Mouse (Mus musculus): Measurements from ENCODE around the gene Tspan32. TPM values are rescaled to one million over a fixed set of nuclear protein-coding genes. Genes with fewer than 3 reads are reported as not detected.
A peak's percentile ranks its signal among the peaks of the same experiment; 100 is the strongest.

Gene Tspan32
- polyA plus RNA-seq, 1 experiment from 2014 or later, result 6.0 TPM

GRCm38 (mm10) chr7:143013420-143014178 lies 8.8 kb downstream of the Tspan32 start:
- H3K9me3 ChIP-seq (replicated peaks; ENCODE audit: control insufficient read depth, low read length), result no peaks in the 10 kb centered on the region
- peak overlapping the region; percentile 72 for H3K27ac ChIP-seq (ENCODE audit: low read length)
- no peaks in the 10 kb centered on the region for H3K27me3 ChIP-seq (ENCODE audit: control insufficient read depth, insufficient read depth, low read length)
- H3K9ac ChIP-seq (ENCODE audit: low read length), result no peak overlapping the region
- no peak overlapping the region for H3K4me3 ChIP-seq (replicated peaks; ENCODE audit: low read length)
- H3K4me2 ChIP-seq (ENCODE audit: low read depth, low read length), result no peak overlapping the region
- ATAC-seq (ENCODE audit: insufficient read depth, low FRiP score), result no peak
- 60% methylated on average over 8 of the region's 8 CpGs for WGBS
- H3K4me1 ChIP-seq (ENCODE audit: control insufficient read depth, insufficient read depth, low read length), result peaks cover 65% of the 10 kb centered on the region
- H3K36me3 ChIP-seq (ENCODE audit: control insufficient read depth, insufficient read depth, low read length), result no peaks in the 10 kb centered on the region

DNA sequence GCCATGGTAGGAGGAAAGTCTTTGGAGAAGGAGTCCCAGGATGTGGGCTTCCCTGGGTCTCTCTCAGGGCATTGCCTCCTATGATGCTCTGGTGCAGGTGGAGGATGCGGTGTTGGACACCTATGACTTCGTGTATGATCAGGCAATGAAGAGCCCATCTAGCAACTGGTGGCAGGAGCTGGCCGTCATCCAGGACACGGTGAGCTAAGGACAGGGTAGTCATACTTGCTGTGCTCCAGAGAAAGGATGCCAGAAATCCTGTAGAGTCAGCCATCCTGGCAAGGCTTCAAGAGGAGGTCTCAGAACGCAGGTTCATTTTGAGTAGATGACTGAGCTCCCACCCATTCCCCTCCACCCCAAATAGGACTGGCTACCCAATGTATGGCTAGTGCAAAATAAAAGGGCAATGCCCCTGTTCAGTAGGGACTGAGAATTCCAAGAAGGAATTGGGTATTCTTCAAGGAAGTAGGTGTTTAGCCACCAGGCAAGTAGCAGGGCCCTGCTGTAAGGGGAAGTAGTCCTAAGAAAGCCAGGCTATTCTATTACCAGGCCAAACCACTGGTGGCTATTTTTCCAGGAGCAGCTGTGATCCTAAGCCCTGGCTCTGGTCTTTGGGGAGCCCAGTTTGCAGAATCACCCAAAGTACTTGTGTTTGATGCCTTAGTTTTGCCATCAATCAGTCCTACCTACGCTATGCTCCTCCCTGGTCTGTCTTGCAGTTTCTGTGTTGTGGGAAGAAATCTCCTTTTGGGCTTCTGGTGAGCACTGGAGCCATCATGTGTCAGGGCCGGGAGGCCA lies 10.2 kb downstream of the Tspan32 start:
- no peaks in the 10 kb centered on the region for H3K36me3 ChIP-seq (ENCODE audit: control insufficient read depth, insufficient read depth, low read length)
- H3K9ac ChIP-seq (ENCODE audit: low read length), result no peak overlapping the region
- peak overlapping the region; percentile 73 for H3K27ac ChIP-seq (ENCODE audit: low read length)
- H3K4me3 ChIP-seq (replicated peaks; ENCODE audit: low read length), result no peak overlapping the region
- no peak overlapping the region for H3K4me2 ChIP-seq (ENCODE audit: low read depth, low read length)
- ATAC-seq (ENCODE audit: insufficient read depth, low FRiP score), result no peak
- 75% methylated on average over 7 of the region's 7 CpGs for WGBS
- peaks cover 58% of the 10 kb centered on the region for H3K4me1 ChIP-seq (ENCODE audit: control insufficient read depth, insufficient read depth, low read length)
- no peaks in the 10 kb centered on the region for H3K9me3 ChIP-seq (replicated peaks; ENCODE audit: control insufficient read depth, low read length)
- H3K27me3 ChIP-seq (ENCODE audit: control insufficient read depth, insufficient read depth, low read length), result no peaks in the 10 kb centered on the region

DNA sequence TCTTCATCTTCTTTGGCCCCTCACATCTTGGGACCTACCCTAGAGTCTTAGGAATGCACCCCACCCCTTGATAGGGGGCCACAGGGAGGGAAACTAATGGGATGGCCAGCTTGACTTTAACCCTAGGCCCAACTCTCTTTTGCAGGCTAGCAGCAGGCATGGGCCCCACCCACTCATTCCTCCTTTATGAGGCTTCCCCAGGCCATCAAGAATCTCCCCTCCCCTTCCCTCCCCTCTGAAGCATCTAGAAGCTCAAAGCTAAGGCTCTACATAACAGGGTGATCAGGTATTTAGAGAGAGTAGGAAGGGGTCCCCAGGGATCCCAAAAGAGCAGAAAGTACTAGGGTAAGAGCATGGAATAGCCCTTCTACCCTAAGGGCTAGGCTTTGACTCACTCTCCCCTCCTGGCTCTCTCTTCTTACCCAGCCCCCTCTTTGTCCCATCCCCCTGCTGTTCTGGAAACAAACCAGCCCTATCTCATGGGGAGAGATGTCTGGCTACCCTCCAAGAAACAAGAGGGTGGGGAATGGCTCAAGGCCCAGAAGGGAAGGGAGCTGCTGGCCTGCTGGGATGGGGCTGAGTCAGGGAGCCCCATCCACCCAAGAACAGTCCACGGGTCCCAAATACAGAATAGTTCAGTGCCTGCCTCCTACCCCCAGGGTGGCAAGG lies 11.0 kb downstream of the Tspan32 start:
- Histone ChIP-seq H3K27ac (ENCODE audit: low read length) (peak overlapping the region; percentile 73), H3K4me2 (ENCODE audit: low read depth, low read length) (peak overlapping the region; percentile 10; the same call in 1 of the 2 replicates), H3K4me1 (ENCODE audit: control insufficient read depth, insufficient read depth, low read length) (peaks cover 54% of the 10 kb centered on the region), H3K9ac (ENCODE audit: low read length) (no peak overlapping the region), H3K9me3 (replicated peaks; ENCODE audit: control insufficient read depth, low read length) (no peaks in the 10 kb centered on the region), H3K4me3 (replicated peaks; ENCODE audit: low read length) (no peak overlapping the region), H3K36me3 (ENCODE audit: control insufficient read depth, insufficient read depth, low read length) (no peaks in the 10 kb centered on the region), H3K27me3 (ENCODE audit: control insufficient read depth, insufficient read depth, low read length) (no peaks in the 10 kb centered on the region)
- ATAC-seq (ENCODE audit: insufficient read depth, low FRiP score), result peak; percentile 80
- 13% methylated on average over 1 of the region's 1 CpGs for WGBS

GRCm38 (mm10) chr7:143016424-143017142 lies 11.7 kb downstream of the Tspan32 start:
- WGBS, result 51% methylated on average over 9 of the region's 9 CpGs
- Histone ChIP-seq H3K4me2 (ENCODE audit: low read depth, low read length) (peak overlapping the region; percentile 10; the same call in 1 of the 2 replicates), H3K27me3 (ENCODE audit: control insufficient read depth, insufficient read depth, low read length) (no peaks in the 10 kb centered on the region), H3K4me3 (replicated peaks; ENCODE audit: low read length) (no peak overlapping the region), H3K9ac (ENCODE audit: low read length) (no peak overlapping the region), H3K36me3 (ENCODE audit: control insufficient read depth, insufficient read depth, low read length) (no peaks in the 10 kb centered on the region), H3K9me3 (replicated peaks; ENCODE audit: control insufficient read depth, low read length) (no peaks in the 10 kb centered on the region), H3K4me1 (ENCODE audit: control insufficient read depth, insufficient read depth, low read length) (peaks cover 48% of the 10 kb centered on the region), H3K27ac (ENCODE audit: low read length) (peak overlapping the region; percentile 73)
- ATAC-seq (ENCODE audit: insufficient read depth, low FRiP score), result peak; percentile 6; the same call in 1 of the 2 replicates

GRCm38 (mm10) chr7:143017181-143017580 lies 12.3 kb downstream of the Tspan32 start:
- Histone ChIP-seq H3K27me3 (ENCODE audit: control insufficient read depth, insufficient read depth, low read length) (no peaks in the 10 kb centered on the region), H3K4me2 (ENCODE audit: low read depth, low read length) (no peak overlapping the region), H3K4me1 (ENCODE audit: control insufficient read depth, insufficient read depth, low read length) (peaks cover 46% of the 10 kb centered on the region), H3K9me3 (replicated peaks; ENCODE audit: control insufficient read depth, low read length) (no peaks in the 10 kb centered on the region), H3K36me3 (ENCODE audit: control insufficient read depth, insufficient read depth, low read length) (no peaks in the 10 kb centered on the region), H3K9ac (ENCODE audit: low read length) (no peak overlapping the region), H3K27ac (ENCODE audit: low read length) (no peak overlapping the region), H3K4me3 (replicated peaks; ENCODE audit: low read length) (no peak overlapping the region)
- ATAC-seq (ENCODE audit: insufficient read depth, low FRiP score), result no peak
- WGBS, result 80% methylated on average over 4 of the region's 4 CpGs

- no peak for ATAC-seq (ENCODE audit: insufficient read depth, low FRiP score)
- Histone ChIP-seq H3K9me3 (replicated peaks; ENCODE audit: control insufficient read depth, low read length) (no peaks in the 10 kb centered on the region), H3K4me2 (ENCODE audit: low read depth, low read length) (no peak overlapping the region), H3K36me3 (ENCODE audit: control insufficient read depth, insufficient read depth, low read length) (no peaks in the 10 kb centered on the region), H3K9ac (ENCODE audit: low read length) (no peak overlapping the region), H3K27ac (ENCODE audit: low read length) (no peak overlapping the region), H3K4me3 (replicated peaks; ENCODE audit: low read length) (no peak overlapping the region), H3K4me1 (ENCODE audit: control insufficient read depth, insufficient read depth, low read length) (peaks cover 27% of the 10 kb centered on the region), H3K27me3 (ENCODE audit: control insufficient read depth, insufficient read depth, low read length) (no peaks in the 10 kb centered on the region)
Measured at GRCm38 (mm10) chr7:143020040-143020439, 15.2 kb downstream of the Tspan32 start.

DNA sequence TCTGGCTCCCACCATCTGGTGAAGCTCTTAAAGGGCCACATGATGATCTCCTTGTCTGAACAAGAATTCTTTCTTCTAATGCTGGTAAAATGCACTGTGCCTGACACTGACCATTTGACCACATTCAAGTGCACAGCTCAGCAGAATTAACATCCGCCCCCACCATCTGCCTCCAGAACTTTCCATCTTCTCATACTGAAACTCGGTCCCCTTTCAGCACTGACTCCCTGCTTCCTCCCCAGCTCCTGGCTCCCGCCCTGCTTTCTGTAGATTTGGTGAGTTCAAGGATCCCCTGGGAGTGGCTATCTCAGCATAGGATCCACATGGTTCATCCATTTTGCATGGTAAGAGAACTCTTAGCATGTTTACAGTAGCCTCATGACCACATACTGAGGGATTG lies 15.9 kb downstream of the Tspan32 start:
- Histone ChIP-seq H3K9ac (ENCODE audit: low read length) (no peak overlapping the region), H3K9me3 (replicated peaks; ENCODE audit: control insufficient read depth, low read length) (no peaks in the 10 kb centered on the region), H3K4me2 (ENCODE audit: low read depth, low read length) (no peak overlapping the region), H3K36me3 (ENCODE audit: control insufficient read depth, insufficient read depth, low read length) (no peaks in the 10 kb centered on the region), H3K27ac (ENCODE audit: low read length) (peak overlapping the region; percentile 65; the same call in 1 of the 2 replicates), H3K27me3 (ENCODE audit: control insufficient read depth, insufficient read depth, low read length) (no peaks in the 10 kb centered on the region), H3K4me3 (replicated peaks; ENCODE audit: low read length) (no peak overlapping the region), H3K4me1 (ENCODE audit: control insufficient read depth, insufficient read depth, low read length) (peaks cover 20% of the 10 kb centered on the region)
- ATAC-seq (ENCODE audit: insufficient read depth, low FRiP score), result no peak
- 73% methylated on average over 3 of the region's 3 CpGs for WGBS

DNA sequence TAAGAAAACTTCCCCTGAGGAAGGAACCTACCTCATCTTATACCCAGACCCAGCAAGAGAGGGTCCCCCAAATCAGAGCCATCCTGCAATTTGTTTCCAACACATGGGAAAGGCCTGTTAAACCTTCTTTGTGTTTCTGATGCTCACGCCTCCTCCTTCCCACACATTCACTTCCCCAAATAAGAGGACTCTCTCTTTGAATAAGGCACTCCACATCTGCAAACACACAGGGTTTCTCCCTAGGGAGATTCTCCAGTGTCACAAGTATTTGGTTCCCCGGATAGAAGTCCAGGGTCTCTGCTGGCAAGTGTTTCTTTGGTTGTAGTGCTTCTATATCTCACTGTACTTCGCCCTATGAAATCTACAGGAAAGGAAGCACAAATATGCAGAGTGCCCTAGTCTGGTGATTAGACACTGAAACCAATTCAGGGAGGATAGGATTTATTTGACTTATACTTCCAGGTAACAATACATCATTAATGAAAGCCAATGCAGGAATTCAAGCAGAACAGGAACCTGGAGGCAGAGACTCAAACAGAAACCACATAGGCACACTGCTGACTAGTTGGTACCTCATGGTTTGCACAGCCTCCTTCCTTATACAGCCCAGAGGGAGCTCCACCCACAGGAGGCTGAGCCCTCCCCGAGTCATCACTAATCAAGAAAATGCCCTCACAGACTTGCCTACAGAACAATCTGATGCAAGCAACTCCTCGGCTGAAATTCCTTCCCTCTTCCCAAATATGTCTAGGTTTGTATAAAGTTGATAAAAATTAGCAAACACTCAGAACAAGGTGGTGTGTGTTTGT lies 16.7 kb downstream of the Tspan32 start:
- H3K36me3 ChIP-seq (ENCODE audit: control insufficient read depth, insufficient read depth, low read length), result no peaks in the 10 kb centered on the region
- H3K4me3 ChIP-seq (replicated peaks; ENCODE audit: low read length), result no peak overlapping the region
- ATAC-seq (ENCODE audit: insufficient read depth, low FRiP score), result peak; percentile 85
- no peak overlapping the region for H3K4me2 ChIP-seq (ENCODE audit: low read depth, low read length)
- no peaks in the 10 kb centered on the region for H3K27me3 ChIP-seq (ENCODE audit: control insufficient read depth, insufficient read depth, low read length)
- H3K9ac ChIP-seq (ENCODE audit: low read length), result no peak overlapping the region
- WGBS, result 50% methylated on average over 5 of the region's 5 CpGs
- H3K4me1 ChIP-seq (ENCODE audit: control insufficient read depth, insufficient read depth, low read length), result peaks cover 12% of the 10 kb centered on the region; the same call in 1 of the 2 replicates
- H3K27ac ChIP-seq (ENCODE audit: low read length), result peak overlapping the region; percentile 65
- no peaks in the 10 kb centered on the region for H3K9me3 ChIP-seq (replicated peaks; ENCODE audit: control insufficient read depth, low read length)
